Mouse (Mus musculus): ENCODE measurements around the gene Lmo4.

Gene Lmo4

GRCm38 (mm10) chr3:144203259-144203987 is 1.6 kb downstream of the Lmo4 start:
- no peak for DNase-seq

- no peak for DNase-seq
Measured at GRCm38 (mm10) chr3:144202574-144203258, 2.3 kb downstream of the Lmo4 start.

- peak; percentile 40 for DNase-seq
Measured at GRCm38 (mm10) chr3:144201794-144202573, 3.0 kb downstream of the Lmo4 start.

- DNase-seq, result no peak
Measured at GRCm38 (mm10) chr3:144185327-144186152, 19.5 kb downstream of the Lmo4 start.

- DNase-seq, result no peak
Measured at GRCm38 (mm10) chr3:144184918-144185317, 20.1 kb downstream of the Lmo4 start.

DNA sequence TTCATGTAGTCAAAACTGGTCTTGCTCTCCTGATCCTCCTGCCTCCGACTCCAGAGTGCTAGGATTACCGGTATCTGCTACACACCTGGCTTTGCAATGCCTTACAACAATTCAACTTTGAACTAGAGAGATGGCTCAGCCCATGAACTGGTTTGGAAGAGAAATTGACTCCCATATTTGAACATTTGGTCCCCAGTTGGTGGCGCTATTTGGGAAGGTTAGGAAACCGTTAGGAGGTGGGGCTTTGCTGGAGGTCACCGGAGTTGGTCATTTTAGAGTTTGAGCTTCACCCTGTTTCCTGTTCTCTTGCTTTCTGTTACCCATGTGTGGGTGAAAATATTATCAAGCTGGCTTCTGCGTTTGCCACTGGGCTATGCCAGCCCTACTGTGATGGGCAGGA is 22.8 kb downstream of the Lmo4 start:
- no peak for DNase-seq

DNA sequence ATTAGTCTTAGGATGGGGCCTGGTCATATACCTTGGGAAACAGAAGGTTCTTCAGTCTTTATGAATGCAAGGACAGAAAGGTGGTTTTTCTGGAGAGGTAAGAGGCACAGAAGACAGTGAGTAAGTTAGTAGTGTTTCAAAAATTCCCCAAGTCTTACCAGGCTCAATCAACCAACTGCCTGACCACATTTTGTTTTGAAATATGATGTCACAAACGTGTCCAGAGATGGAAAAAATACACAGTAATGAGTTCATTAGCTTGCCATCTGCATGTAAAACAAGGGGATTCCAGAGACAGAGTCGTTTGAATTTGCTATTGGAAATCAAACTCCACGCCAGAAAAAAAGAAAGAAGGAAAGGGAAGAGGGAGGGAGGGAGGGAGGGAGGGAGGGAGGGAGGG is 26.1 kb downstream of the Lmo4 start:
- DNase-seq, result no peak

DNA sequence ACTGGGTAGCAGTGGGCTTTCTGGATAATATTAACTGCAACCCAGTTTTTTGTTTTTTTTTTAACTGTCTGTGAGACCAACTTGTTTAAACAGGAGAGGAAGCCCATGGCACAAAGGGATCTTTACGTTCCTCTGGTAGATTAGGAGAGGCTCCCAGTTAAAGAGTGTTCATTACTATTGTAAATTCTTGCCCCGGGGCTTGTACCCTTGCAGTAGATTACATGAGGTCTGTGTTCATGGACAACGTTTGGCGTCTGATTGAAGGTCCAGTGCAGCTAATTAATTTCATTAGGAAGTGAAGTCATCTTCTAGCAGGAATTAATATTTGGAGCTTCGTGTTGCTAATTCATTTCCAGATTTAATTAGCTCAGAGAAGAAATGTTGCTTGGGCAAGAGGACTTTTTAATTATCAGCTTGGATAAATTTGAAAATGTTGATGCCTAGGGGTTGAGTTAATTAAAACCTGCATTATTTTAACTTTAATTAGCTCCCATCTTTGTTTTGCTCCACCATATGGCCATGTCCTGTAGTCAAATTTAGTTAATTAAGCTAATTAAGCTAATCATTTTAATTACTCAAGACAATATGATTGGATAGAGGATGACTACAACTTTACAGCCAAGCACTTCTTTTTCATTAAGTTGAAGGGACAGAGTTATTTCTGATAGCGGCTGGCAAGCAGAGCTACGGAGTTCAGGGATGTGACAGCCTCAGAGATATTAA is 31.0 kb downstream of the Lmo4 start:
- DNase-seq, result no peak

DNA sequence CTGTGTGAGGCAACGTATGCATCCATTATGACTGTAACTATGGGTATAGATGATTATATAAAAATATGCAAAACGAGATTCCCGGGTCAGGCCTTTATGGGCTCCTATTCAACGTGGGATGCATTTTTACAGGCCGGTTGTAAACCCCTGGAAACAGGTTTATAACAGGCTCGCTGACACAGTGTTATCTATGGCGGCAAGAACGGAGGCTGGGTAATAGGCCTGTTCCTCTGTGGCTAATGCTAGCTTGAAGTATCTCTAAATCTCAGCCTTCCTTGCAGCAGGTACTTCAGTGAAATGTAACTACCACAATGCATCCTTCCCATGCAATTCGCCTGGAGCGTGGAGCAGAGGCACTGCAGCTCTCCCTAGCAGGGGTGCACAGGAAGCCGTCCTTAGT is 31.9 kb downstream of the Lmo4 start:
- no peak for DNase-seq

GRCm38 (mm10) chr3:144171749-144172148 is 33.3 kb downstream of the Lmo4 start:
- DNase-seq, result no peak

- no peak for DNase-seq
Measured at GRCm38 (mm10) chr3:144170539-144170938, 34.5 kb downstream of the Lmo4 start.

- DNase-seq, result no peak
Measured at GRCm38 (mm10) chr3:144166439-144167155, 38.4 kb downstream of the Lmo4 start.

DNA sequence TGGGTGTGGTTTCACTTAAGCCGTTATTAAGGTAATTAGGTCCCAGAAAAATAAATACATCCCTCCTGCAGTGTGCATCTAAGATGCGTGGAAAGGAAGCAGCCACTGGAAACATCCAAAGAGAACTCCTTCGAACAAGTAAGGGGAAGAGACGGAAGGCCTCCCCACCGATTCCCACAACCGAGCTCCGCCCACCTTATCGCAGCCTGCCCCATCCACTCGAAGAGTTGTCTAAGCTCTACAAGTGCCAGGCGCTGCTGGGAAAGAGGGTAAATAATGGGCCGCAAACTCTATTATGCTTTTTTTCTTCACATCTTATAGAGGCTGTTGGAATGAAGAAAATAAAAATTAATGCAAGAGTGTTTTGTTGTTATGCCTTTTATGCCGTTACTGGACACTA is 39.6 kb downstream of the Lmo4 start:
- DNase-seq, result no peak

- no peak for DNase-seq
Measured at GRCm38 (mm10) chr3:144164665-144165385, 40.2 kb downstream of the Lmo4 start.

GRCm38 (mm10) chr3:144163718-144164117 is 41.3 kb downstream of the Lmo4 start:
- DNase-seq, result no peak

DNA sequence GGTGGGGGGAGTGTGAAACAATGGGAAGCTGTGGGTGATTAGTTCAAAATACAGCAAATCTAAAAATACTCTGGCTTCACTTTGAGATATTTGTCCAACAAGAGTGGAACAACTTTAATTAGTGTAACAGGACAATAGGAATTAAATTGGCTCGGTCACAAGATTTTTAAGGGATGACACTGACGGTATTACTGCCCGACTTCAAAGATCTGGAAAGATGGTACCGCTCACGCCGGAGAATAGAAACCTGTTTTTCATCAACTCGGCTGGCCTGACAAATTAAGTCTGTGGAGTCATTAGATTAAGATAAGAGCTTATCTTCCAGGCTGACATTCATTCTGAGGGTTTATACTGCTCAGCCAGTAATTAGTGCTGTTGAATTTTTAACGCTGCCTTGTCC is 42.9 kb downstream of the Lmo4 start:
- no peak for DNase-seq

GRCm38 (mm10) chr3:144161261-144161660 is 43.8 kb downstream of the Lmo4 start:
- no peak for DNase-seq

- no peak for DNase-seq
Measured at GRCm38 (mm10) chr3:144155746-144156145, 49.3 kb downstream of the Lmo4 start.

DNA sequence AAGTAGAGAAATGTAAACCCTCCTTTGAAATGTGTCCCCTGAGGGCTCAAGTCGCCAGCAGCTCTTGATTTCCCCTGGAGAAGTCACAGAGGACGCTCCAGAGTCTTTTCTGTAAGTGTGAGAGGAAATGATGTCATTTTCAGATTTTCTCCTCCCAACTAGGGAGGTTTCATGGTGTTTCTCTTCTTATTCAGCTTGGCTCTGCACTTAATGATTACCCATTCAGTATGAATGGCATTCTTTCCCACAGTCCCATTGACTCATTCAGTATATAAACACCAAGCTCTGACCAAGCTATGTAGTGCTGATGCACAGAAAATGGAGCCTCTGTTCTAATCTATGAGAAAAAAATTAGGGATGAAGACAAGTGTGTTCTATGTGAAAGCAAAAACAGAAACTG is 51.6 kb downstream of the Lmo4 start:
- no peak for DNase-seq

DNA sequence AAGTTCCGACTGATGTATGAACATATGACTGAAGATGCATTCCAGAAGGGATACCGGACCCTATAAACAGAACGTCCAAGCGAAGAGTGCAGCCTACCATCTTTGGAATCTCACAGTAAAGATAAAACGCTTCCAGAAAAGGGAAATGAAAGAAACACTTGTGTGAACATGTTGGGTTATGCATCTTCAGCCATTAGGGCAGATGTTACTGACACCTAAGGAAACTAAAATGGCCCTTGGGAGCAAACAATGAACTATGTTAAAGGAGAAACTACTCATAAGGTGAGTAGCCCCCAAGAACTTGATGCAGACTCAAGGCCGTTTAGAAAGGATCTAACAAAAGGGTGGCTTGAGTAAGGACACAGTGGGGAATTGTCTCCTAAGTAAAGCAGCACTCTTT is 54.0 kb downstream of the Lmo4 start:
- DNase-seq, result no peak

DNA sequence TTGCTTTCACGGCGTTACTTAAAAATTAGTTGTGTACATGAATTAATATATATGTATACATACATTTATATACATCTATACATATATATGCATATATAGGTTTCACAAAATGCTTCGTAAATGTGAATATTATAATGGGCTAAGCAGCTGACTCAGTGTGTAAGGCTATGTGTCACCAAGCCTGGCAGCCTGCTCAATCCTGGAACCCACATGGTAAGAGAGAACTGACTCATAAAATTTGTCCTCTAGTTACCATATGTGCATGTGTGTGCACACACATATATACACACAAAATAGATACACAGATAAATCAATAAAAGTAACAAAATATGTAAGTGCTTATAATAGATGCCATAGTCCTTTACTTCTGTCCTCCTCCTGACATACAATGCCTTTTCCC is 56.8 kb downstream of the Lmo4 start:
- DNase-seq, result no peak

All from cerebellum, adult 11 months (tissue).